In the genomic region with DNA sequence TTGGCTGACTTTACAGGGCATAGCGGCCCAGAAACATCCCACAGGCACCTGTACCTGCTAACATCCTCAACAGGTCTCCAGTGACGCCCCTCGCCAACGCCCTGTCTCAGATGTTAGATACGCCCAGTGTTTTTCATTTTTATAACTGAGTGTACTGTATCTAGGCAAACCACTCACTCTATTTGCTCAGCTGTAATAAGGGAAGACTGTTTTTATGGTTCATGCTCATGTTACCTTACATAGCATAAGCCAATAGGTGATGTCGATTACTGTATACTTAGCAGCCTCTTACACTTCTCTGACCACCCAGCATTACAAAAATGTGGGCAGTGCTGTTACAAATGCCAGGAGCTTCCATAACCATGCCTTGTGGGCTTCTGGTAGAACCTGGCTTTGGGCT, we compare ENCODE assay signal across 19 mouse cellular contexts.
DNase-seq lines count a peak whose midpoint lies in the region; ATAC-seq and TF ChIP-seq lines count a peak whose summit lies in the region.
"Had no signal": no experiment of that assay in that cellular context is flagged by ENCODE, and none has a peak within 500 bp of the region (broad histone marks: within the 10 kb centered on the region; RNA-seq: fewer than 3 reads in every experiment).

No protein-coding gene starts in this region.

- H3K36me3 ChIP-seq in lung, embryonic 15.5 days = no peaks in the 10 kb centered on the region
- H3K36me3 ChIP-seq in lung, embryonic 16.5 days (ENCODE audit: control insufficient read depth, insufficient read depth, low read length) = no peaks in the 10 kb centered on the region
- H3K36me3 ChIP-seq in small intestine, adult 2 months (ENCODE audit: control insufficient read depth, insufficient read depth, low read length) = no peaks in the 10 kb centered on the region
- H3K36me3 ChIP-seq: embryonic facial prominence, embryonic 12.5 days; heart, embryonic 10.5 days; heart, embryonic 15.5 days had no signal

- TF ChIP-seq CTCF in lung, adult 2 months (IDR thresholded peaks at IDR 0.05; ENCODE audit: insufficient read depth, low read length) = no peak
- no peak for TF ChIP-seq CTCF in small intestine, adult 2 months (IDR thresholded peaks at IDR 0.05; ENCODE audit: extremely low read depth, insufficient read length, insufficient replicate concordance, low read depth, low read length)

- no peak for DNase-seq in lung, adult 2 months
- DNase-seq in liver = no peak
- no peak for DNase-seq in thymus, adult 18-20 months
- DNase-seq: adrenal gland, postnatal 14 days; cerebellum, adult 11-12 months; cerebellum, adult 9-10 months; cerebellum, postnatal 25 days; gastrocnemius, postnatal 10 days; heart, adult 18-20 months; heart, postnatal 14 days had no signal

- H3K9ac ChIP-seq in lung, embryonic 15.5 days = no peak overlapping the region
- H3K9ac ChIP-seq in lung, embryonic 16.5 days (ENCODE audit: low read length) = no peak overlapping the region
- H3K9ac ChIP-seq: embryonic facial prominence, embryonic 12.5 days; heart, embryonic 15.5 days had no signal

- no peaks in the 10 kb centered on the region for H3K27me3 ChIP-seq in lung, embryonic 15.5 days
- H3K27me3 ChIP-seq in lung, embryonic 16.5 days (ENCODE audit: control insufficient read depth, insufficient read depth, low read depth, low read length) = no peaks in the 10 kb centered on the region
- no peaks in the 10 kb centered on the region for H3K27me3 ChIP-seq in small intestine, adult 2 months (ENCODE audit: control insufficient read depth, insufficient read depth, low read length)
- H3K27me3 ChIP-seq: CH12.LX; embryonic facial prominence, embryonic 12.5 days; heart, embryonic 15.5 days; Patski had no signal

- peak overlapping the region; percentile 50 for H3K27ac ChIP-seq in lung, embryonic 15.5 days
- 0 out of 2 replicates have a peak overlapping the region, but pooled peaks have one; percentile 16 for H3K27ac ChIP-seq in lung, embryonic 16.5 days (ENCODE audit: low read length)
- peak overlapping the region; percentile 27; the same call in 1 of the 2 replicates for H3K27ac ChIP-seq in small intestine, adult 2 months (ENCODE audit: insufficient read depth, low read depth, low read length)
- H3K27ac ChIP-seq: embryonic facial prominence, embryonic 12.5 days; heart, embryonic 10.5 days; heart, embryonic 15.5 days had no signal

- TF ChIP-seq POLR2A in lung, adult 2 months (IDR thresholded peaks at IDR 0.05; ENCODE audit: borderline replicate concordance, extremely low read depth, low read depth, low read length) = no peak
- no peak for TF ChIP-seq POLR2A in small intestine, adult 2 months (IDR thresholded peaks at IDR 0.05; ENCODE audit: low read depth, low read length)

- no peaks in the 10 kb centered on the region for H3K4me1 ChIP-seq in lung, embryonic 15.5 days
- no peaks in the 10 kb centered on the region for H3K4me1 ChIP-seq in lung, adult 2 months (ENCODE audit: control insufficient read depth, insufficient read depth, low read length)
- no peaks in the 10 kb centered on the region for H3K4me1 ChIP-seq in lung, embryonic 16.5 days (replicated peaks; ENCODE audit: control insufficient read depth, insufficient read depth, low read length)
- H3K4me1 ChIP-seq in small intestine, adult 2 months (ENCODE audit: control insufficient read depth, insufficient read depth, insufficient read length, low read length) = peaks cover 2% of the 10 kb centered on the region; the same call in 1 of the 2 replicates
- H3K4me1 ChIP-seq: embryonic facial prominence, embryonic 12.5 days; heart, embryonic 15.5 days had no signal

- H3K9me3 ChIP-seq in lung, embryonic 15.5 days = no peaks in the 10 kb centered on the region
- no peaks in the 10 kb centered on the region for H3K9me3 ChIP-seq in lung, embryonic 16.5 days (ENCODE audit: control insufficient read depth, low read length)
- H3K9me3 ChIP-seq: embryonic facial prominence, embryonic 12.5 days; heart, embryonic 10.5 days; heart, embryonic 15.5 days had no signal

- no peak overlapping the region for H3K4me3 ChIP-seq in lung, embryonic 15.5 days
- no peak overlapping the region for H3K4me3 ChIP-seq in lung, adult 2 months (replicated peaks; ENCODE audit: extremely low read depth, low read depth, low read length)
- no peak overlapping the region for H3K4me3 ChIP-seq in lung, embryonic 16.5 days (ENCODE audit: low read length)
- no peak overlapping the region for H3K4me3 ChIP-seq in small intestine, adult 2 months (ENCODE audit: low read depth, low read length)
- H3K4me3 ChIP-seq: embryonic facial prominence, embryonic 12.5 days; heart, embryonic 10.5 days; heart, embryonic 15.5 days had no signal

- no peak overlapping the region for H3K4me2 ChIP-seq in lung, embryonic 15.5 days
- no peak overlapping the region for H3K4me2 ChIP-seq in lung, embryonic 16.5 days (ENCODE audit: low read depth, low read length)
- H3K4me2 ChIP-seq: embryonic facial prominence, embryonic 12.5 days; heart, embryonic 15.5 days had no signal

- ATAC-seq in lung, embryonic 15.5 days (ENCODE audit: borderline replicate concordance, extremely low read depth, low FRiP score, low TSS enrichment) = peak; percentile 81; the same call in 1 of the 2 replicates
- peak; percentile 87 for ATAC-seq in lung, embryonic 16.5 days (ENCODE audit: low read depth)
- ATAC-seq: forebrain, embryonic 16.5 days; Patski had no signal

- 74% methylated on average over 6 of the region's 6 CpGs for WGBS in lung, embryonic 15.5 days
- WGBS in lung, adult 2 months = 76% methylated on average over 6 of the region's 6 CpGs
- WGBS in lung, embryonic 16.5 days = 70% methylated on average over 6 of the region's 6 CpGs
- 33% methylated on average over 6 of the region's 6 CpGs for WGBS in small intestine, adult 2 months
